Mouse (Mus musculus): ENCODE results near the gene Mfsd4a. TPM values are rescaled to one million over a fixed set of nuclear protein-coding genes. Genes with fewer than 3 reads are reported as not detected.

The Mfsd4a gene
- polyA plus RNA-seq (2017; shearing (Covaris generic)), result 10 to 100 TPM; 29.5 to 38.7 TPM

DNA sequence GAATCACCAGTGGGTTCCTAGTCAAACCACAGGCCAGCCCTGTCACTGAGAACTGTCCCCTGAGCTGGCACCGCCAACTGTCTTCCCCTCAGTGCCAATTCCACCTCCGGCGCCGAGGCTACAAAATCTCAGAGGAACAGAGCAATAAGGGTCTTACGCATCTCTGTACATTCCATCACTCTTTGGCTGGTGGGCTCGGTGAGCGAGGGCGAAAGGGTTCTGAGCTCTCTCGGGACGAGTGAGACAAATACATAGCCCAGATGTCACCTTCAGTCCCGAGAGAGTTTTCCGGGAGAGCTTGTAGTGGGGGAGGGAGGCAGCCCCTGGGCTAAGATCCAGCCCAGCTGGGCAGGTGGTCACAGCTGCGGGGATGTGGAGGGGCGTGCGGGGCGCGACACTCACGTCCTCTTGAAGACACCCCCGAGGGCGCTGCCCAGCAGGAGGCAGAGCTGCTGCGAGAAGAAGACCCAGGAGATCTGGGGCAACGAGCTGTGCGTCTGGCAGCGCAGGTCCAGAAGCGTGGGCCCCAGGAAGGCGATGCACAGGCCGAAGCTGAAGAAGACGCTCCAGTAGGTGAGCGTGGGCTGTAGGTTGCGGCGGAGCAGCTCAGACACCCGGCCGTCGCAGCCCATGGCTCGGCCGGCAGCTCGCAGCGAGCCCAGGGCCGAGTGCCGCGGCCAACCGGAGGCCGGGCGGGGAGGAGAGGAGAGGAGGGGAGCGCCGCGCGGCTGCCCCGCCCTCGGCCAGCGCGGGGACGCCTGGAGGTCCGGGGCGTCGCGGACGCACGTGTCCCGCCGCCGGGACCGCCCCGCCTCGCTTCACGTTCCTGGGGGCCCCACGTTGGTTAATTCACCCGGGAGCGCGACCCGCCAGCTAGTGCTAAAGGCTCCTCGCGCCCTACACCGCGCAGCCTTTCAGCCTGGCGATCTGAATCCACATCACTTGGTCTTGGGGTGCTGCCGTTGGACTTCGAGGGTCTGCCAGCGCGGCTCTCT, at the start of gene Mfsd4a:
TSS of gene Mfsd4a (minus strand) at position 802 of the 995 bp plus-strand sequence.
- no peak for ATAC-seq

DNA sequence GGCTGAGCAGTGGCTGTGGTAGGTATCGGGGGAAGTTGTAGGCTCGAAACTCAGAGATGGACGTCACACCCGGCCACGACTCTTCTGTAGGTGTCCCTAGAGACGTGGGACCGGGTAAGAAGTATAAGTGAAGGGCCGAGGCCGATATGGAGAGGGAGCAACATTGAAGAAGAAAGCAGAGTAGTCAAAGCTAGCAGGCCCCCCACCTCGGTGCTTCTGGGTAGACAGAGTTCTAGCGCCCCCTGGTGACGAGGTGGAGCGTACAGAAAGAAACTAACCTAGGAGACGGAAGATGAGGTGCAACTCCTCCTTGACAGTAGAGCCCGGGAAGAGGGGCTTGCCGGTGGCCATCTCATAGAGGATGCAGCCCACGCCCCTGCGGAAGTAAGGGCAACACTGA, 48.7 kb upstream of the Mfsd4a start:
- no peak for ATAC-seq

DNA sequence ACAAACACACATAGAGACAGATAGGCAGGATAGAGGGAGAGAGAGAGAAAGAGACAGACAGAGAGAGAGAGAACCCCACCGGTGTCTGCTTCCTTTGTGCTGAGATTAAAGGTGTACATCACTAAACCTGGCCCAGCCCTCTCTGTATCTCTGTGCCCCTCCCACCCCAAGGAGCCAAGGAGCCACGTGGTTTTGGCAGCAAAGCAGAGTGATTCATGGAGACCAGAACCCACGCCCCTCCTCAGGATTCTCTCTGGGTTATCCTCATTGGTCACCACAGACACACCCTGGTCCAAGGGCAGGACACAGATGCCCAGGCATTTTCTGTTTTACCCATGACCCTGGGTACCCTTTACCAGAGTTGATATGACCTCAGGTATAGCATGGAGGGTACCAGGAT, 45.2 kb upstream of the Mfsd4a start:
- no peak for ATAC-seq

DNA sequence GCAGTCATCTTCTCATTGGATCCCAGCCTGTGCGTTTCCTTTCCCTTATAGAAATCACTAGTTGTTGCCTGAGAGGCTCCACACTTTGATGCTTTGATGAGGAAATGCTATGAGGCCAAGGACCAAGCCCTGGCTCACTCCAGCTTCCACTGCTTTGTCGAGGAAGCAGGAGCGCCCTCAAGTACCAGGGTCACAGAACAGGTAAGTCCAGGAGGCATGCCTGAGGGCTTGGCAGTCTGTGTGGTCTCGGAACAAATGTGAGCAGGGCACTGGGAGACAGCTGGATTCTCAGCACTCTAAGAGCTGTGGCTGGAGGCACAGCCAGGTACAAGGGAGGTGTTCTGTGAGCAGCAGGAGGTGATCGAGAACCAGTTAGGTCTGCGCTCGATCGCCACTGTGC, 44.6 kb upstream of the Mfsd4a start:
- ATAC-seq, result no peak

DNA sequence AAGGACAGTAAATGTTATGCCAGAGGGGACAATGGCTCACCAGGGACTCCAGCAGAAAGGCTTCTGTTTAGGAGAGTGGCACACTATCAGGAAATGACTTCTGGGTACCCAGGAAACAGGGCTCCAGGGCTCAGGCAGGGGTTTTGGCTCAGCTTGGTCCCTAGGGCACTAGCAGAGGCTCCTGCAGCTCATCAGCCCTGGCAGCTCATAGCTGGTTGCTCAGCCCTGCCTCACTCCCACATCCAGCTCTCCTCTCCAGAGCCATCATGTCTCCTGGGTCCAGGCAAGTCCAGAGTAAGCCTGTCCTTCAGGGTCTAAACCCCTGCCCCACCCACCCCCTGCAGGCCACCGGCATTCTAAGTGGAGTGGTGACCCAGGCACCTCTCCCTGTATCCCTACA, 43.5 kb upstream of the Mfsd4a start:
- no peak for ATAC-seq

DNA sequence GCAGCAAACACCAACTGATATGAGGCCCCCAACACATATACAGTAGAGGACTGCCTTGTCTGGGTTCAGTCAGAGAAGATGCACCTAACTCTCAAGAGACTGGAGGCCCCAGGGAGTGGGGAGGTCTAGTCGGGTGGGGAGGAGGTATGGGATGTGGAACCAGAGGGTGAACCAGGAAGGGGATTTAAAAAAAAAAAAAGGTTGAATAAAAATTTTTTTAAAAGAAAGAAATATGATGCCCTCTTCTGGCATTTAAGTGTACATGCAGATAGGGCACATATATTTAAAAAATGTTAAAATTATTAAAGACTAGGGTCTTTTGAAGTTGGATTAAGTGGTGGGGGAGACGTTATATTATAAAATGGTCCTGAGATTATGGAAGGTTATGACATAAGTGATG, 41.5 kb upstream of the Mfsd4a start:
- no peak for ATAC-seq

DNA sequence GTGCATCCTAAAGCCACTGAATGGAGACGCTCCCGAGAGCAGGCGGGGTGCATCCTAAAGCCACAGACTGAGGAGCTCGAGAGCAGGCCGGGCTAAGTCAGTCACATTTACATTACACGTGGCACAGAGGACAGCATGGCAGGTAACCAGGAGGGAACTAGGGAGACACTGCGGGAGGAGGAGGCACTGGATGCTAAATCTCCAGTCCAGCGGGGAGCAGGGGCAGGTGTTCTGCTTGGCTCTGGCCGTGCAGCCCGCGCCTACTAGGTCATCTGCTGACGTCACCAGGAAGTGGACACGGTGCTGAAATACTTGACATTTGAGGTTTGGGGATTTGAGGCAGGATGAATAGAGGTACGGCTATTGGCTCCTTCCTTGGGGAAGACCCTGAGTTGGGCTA, 36.5 kb upstream of the Mfsd4a start:
- no peak for ATAC-seq

DNA sequence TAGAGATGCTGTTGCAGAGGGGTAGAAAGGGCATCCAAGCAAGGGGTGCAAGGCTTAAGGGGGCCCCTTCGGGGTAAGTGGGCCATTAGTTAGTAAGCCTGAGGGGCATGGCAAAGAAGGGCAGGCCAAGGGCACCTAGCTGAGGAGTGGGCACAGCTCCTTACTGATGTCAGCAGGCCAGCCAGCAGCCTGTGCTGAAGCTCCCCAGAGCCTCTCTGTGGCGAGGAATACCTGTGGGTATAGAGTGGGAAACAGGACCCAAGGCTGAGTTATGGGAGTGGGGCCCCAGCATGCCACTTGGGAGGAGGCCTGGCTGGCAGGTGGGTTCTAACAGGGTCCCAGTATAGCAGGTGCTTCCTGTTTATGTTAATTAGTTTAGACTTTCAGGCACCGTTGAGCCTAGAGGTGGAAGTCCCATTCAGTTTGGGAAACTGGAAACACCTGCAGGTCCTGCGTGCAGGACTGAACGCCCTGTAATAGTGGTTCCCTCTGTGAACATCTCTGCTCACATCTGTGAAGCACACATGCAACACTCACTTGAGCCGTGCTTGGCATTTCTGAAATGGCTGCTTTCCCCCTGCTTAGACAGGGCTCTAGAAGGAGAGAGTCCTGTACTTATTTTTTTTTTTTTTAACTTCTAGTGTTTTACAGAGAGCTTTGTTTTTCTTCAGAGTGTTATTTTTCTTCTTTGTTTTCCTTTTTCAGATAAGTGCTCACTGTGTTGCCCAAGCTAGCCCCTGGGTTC, 34.3 kb upstream of the Mfsd4a start:
- ATAC-seq, result no peak

DNA sequence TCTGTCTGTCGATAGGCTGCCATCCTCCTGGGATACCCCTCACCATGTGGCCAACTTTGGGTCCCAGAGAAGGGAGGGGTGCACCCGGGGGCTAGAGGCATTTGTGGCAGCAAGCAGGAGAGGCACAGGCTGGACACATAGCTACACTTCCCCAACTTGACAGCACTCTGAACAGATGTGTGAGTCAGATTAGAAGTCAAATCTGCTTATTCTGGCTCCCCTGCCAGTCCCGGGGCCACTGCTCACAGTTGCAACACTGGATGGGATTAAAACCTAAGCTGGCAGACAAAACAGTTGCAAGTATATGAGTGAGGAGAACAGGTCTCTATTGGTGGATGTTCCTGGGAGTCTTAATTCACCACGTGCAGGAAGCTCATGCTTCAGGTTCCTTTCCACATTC, 31.9 kb upstream of the Mfsd4a start:
- ATAC-seq, result no peak

DNA sequence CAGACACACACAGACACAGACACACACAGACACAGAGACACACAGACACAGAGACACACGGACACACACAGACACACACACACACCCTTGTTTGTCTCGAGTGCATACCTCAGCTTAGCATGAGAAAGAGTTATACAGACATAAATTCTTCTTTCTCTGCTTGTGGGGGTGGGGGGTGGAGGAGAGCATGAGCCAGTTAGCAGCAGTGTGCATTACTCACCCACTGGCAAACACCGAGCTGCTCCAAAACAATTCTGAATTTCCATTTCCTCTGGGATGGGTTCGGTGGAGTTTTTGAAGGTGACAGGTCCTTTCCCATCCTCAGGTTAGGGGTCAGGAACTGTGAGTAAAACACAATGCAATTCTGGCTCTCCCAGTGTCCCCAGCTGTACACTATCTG, 31.2 kb upstream of the Mfsd4a start:
- no peak for ATAC-seq

DNA sequence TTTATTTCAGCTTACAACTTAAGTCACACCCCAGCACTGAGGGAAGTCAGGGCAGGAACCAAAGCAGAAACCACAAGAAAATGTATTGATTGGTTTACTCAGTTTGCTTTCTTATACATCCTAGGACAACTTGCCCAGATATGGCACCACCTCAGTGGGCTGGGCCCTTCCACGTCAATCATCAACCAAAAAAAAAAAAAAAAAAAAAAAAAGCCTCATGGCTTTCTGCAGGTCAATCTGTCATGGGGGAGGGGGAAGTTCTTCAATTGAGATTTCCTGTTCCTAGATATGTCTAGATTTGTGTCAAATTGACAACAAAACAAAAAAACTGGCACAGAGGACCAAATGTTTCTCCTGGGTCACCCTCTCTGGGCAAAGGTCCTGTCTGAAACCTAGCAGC, 30.2 kb upstream of the Mfsd4a start:
- no peak for ATAC-seq

DNA sequence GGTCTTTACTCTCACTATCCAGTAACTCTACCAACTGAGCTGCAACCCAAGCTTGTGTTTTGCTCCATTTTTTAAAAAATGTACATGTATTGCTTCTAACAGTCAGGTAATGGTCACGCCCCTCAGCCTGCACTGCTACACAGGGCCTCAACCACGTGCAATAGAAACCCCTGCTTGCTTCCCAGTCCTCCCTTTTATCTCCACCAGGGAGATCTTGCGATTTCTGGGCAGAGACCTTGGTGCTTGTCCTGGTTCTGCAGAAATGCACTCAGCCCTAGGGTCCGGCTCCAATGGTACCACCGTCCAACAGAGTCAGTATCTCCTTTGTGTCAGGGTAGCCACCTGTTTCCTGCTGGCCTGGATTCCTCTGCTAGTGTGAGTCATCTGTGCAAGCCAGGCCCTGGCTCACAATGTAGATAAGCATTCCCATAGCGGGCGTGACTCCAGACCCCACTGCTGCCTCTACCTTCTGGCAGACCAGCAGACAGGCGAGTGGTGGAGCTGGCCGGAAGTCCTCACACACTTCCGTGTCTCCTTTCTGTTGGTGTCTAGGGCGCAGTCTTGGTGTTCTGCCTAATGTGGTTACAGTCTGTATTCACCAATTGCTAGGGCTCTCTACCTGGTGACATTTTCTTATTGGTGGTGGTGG, 27.6 kb upstream of the Mfsd4a start:
- ATAC-seq, result no peak

DNA sequence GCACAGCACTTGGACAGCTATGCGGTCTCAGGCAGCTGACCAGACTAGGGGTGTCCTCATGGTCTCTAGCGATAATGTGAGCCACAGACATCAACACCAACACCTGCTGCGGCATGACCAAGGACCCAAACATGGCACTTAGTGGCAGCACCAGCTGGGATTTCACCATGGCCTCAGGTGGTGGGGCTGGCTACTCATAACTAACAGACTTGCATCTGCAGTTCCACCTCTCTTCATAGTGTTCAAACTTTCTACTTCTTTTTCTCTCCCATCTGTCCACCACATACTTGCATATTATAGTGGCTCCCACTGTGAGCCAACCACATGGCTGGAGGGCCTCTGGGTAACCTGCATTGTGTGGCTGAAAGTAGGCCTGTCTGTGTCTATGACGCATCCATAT, 25.4 kb upstream of the Mfsd4a start:
- no peak for ATAC-seq

DNA sequence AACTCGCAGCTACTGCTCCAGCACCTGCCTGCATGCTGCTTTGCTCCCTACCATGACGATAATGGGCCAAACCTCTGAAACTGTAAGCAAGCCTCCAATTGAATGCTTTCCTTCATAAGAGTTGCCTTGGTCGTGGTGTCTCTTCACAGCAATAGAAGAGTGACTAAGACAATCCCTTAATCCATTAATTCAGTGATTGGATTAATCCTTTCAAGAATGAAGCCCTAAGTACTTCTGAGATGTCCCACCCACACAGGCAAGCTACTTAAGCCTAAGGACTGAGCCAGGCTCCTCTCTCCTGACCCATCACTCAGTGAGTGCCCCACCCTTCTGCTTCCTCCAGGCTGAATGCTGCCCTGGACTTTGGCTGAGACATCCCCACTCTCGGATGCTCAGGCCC, 22.4 kb upstream of the Mfsd4a start:
- ATAC-seq, result no peak

DNA sequence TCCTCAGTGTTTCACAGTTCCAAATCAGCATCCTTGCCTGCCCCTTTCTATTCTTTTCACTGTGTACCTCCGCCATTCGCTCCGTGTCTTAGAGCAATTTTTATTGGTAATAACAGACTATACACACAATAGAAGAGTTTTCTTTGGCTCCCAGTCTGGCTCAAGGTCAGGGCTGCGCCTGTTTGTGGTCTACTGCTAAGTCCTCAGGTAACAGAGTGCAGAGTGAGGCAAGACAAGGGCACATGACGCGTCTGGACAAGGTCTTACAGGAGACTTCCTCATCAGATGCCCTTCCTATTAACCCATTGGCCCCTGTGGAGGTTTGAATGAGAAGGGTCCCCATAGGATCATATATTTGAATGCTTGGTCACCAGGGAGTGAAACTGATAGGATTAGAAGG, 21.9 kb upstream of the Mfsd4a start:
- no peak for ATAC-seq

DNA sequence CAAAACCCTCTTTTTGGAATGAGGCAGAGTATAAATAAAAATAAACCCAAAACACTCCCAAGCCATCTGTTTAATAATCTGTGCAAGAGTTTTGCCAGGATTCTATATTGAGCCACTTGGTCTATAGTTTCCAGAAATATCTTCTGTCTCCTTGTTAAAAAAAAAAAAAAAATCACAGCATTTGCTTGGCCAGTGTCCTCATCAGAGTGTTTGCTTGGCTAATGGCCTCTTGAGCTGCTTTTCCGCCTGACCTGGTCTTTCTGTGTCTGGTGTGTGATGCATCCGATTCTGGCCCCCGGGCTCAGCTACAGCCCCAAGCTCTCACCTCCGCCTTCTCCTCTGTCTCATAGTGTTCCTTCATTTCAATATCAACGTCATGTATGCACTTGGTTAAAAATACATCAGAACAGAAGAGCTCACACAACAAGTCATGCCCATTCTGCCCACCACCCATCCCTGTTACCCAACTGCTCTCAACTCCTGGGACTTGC, 20.4 kb upstream of the Mfsd4a start:
- no peak for ATAC-seq

DNA sequence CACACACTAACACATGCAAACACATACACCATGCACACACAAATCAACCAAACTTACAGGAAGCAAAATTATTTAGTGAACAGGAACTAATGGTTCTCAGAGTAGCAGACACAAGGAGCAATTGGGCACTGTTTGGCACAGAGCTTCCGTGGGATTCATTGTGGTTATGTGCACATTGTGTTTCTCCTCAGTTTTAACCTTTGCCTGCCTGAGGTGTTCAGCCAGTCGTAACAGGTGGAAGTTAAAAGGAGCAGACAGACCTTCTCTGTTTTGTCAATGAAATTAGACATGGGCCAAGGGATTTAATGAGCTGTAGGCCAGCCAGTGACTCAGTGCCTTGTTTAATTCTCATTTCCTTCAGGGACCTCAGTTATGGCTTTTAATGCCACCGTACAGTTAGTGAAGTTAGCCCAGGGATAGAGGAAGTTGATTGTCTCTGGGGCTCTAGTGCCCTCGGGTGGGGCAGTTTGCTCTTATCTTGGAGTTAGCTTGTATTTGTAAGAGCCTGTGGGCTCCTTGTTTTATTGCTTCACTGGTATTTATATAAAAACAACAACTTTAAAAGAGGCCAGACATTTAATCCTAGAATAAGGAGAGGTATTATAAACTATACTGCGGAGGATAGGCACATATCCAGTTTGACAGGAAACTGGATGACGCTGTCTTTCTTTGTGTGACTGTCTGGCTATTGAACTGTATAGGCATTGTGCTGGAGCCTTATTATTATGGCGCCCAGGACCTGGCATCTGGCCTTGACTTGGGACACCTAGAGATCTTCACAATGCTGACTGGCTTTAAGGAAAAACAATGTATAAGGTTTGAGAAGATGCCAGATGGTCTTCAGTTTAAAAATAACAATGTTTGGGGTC, 17.6 kb upstream of the Mfsd4a start:
- ATAC-seq, result no peak

DNA sequence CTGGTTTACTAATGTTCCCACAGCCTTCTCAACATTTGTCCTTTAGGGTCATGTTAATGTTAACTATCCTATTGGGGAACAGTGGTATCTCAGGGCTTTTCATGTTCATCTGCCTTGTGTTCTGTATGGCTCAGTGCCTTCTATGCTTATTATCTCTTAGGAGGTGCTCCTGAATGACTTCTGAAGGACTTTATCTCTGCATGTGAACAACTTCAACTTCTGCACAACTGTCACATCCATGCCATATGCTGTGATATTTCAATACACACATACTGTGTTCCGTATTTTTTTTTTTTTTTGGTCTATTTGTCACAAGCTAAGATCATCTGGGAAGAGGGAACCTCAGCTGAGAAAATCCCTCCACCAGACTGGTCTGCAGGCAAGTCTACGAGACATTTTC, 10.6 kb upstream of the Mfsd4a start:
- no peak for ATAC-seq

DNA sequence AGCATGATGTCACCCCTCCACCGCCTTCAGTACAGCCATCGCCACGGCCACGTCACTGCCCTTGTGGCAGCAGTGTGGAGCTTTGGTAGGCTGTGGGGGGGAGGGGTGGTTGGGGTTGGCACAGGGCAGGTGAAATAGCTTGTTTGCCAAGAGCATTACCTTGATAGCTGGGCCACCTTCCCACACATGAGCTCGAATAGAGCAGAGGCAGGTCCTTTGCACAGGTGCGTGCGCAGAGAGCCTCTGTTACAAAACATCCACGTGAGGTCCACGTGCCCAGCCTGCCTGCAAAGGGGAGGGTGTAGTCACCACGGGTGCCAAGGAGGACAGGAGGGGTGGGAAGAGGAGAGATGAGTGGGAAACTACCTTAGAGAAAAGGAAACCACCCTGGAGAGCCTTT, 7.7 kb upstream of the Mfsd4a start:
- ATAC-seq, result no peak

DNA sequence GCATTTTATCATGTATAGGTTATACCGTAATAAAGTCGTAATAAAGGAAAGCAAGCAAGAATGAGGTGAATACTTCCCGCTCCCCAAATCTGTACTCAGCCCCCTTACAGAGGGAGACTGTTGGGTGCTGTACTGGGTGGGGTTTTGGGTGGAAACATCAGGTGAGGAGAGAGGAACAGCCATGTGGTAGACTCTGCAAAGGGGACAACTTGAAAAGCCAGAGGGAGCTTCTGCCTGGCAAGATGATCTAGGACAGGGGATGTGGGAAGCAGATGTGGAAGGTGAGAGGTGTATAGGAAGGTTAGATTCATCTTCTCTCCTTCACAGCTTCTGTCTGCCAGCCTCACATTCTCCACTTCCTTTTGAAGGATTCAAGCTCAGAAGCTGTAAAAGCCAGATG, 2.8 kb upstream of the Mfsd4a start:
- no peak for ATAC-seq

DNA sequence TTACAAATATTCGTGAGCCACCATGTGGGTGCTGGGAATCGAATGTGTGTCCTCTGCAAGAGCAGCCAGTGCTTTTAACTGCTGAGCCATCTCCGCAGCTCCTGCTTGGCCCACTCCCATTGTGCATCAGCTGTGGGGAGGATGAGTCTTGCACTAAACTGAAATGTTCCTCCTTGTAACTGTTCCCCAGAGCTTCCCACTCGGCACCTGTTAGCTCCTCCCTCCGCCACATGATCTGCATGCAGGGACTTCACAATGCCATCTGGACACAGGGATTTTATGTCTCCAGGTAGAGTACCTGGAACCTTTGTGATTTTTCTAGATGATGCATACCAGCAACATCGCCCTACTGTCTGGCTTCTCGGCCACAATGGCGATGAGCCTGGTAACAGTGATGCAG, 1.6 kb upstream of the Mfsd4a start:
- ATAC-seq, result no peak

DNA sequence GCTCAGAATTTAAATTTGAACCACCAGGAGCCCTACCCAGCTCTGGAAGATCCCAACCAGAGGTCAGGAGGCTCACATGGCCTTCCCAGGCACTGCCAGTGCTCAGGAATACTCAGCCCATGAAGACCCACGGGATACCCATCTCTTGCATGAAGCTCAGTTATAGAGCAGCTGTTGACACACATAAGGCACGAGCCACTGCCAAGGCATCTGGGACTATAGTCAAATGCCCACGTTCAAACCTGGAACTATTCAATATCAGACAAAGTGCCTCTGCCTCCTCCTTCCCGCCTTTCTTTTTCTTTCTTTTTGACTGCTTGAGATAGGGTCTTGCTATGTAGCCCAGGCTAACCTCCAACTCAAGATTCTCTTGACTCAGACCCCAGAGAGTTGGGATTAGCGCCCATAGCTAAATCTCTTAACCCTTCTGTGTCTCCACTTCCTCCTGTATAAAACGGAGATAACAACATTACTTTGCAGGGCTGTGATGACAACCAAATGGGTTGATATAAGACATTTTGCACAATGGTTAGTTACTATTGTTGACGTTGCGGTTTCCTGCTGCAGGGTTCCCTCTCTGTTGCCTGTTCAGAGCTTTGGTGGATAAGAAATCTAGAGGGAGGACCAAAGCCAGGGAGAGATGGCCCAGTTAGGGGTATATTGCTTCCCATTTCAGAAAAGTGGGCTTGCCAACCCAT, 2.2 kb downstream of the Mfsd4a start:
- ATAC-seq, result no peak
